Mouse (Mus musculus): ENCODE measurements at regions not wholly inside any gene's neighbourhood (a gene's known extent, or its start where the extent isn't known, plus 50 kb on each side); places are given as distances from the start of the nearest gene placed in this dataset.

DNA sequence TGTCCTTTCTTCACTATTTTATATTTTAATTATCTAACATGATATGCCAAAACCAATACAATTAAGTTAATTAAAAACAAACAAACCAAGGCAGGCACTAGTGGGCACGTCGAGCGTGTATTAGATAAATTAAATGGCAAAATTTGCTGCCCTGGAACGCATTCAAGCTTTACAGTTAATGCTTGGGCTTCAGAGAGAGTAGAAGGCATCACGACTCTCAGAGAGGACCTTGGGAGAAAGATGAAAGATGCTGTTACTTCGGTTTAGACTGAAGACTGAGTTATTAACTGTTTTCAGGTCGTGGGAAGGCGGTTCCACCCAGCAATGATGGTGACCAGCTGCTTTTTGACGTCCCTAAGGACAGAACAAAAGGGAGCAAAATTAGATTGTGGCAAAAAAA is 71.7 kb upstream of the Boc start:
- Histone ChIP-seq H3K9me3 (replicated peaks; ENCODE audit: insufficient read depth, low read length) (no peaks in the 10 kb centered on the region), H3K36me3 (ENCODE audit: control insufficient read depth in 1 of 2, insufficient read depth in 2 of 2, low read length in 2 of 2) (no peaks in the 10 kb centered on the region), H3K4me3 (ENCODE audit: control insufficient read depth in 1 of 2, insufficient read depth in 1 of 2, low read depth in 2 of 2, low read length in 2 of 2) (no peak overlapping the region), H3K9ac (ENCODE audit: control insufficient read depth, low read depth, low read length, poor library complexity, severe bottlenecking) (no peak overlapping the region), H3K79me2 (ENCODE audit: control insufficient read depth, insufficient read depth, low read length, poor library complexity) (no peaks in the 10 kb centered on the region), H3K4me1 (ENCODE audit: control insufficient read depth in 1 of 2, insufficient read depth in 2 of 2, low read length in 2 of 2) (no peaks in the 10 kb centered on the region), H3K27me3 (ENCODE audit: control insufficient read depth in 1 of 2, insufficient read depth in 2 of 2, low read length in 2 of 2) (0 out of 4 replicates have a peak, but pooled peaks cover 0 to 1% of the 10 kb centered on the region in 2 experiments), H3K27ac (ENCODE audit: control insufficient read depth, low read depth, low read length) (no peak overlapping the region)
- DNase-seq (ENCODE audit: low read depth, low spot score) = no peak
- TF ChIP-seq ELF1 (IDR thresholded peaks at IDR 0.05; ENCODE audit: low read depth, low read length) = no peak
- TF ChIP-seq MAZ (IDR thresholded peaks at IDR 0.05; ENCODE audit: low read depth, low read length) = no peak

DNA sequence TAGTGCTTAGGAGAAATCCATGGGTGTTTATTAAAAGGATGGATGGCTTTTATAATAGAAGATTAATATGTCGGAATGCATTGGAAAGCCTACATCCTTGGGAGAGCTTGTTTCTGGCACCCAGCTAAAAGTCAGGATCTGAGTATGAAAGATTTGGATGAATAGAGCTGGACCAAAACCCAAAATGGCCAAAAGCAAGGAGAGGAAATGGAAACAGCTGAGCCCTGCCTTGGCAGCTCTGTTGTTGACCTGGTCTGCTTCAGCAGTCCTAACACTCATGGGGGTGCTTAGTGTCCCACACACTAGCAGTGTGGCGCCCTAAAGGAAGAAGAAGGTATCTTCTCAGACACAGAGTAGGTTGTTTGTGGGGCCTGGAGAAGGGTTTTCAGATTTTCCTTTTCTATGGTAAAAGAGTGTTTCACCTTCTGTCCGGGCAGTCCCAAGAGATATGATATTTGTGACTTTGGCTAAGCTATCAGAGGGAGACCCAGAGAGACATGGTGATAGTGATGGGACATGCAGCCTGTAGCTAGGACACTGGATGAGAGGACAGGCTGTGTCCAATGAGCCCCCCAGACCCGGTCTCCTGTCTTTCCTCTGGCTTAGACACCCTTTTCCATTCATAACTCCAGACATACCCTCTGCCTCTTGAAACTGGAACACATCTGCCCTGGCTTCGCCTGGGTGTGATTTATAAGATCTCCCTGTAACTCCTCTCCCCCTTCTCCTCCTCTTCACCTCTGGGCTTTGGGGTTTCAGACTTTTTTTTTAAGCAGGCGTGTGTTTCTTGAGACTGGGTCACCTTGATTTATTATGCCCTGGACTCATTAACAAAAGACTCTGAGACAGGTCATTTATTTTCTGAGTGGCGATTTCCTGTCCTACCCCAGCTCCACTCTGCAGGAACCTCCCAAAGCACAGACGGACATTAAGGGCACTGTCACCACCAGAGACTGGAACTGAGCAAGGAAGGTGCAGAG is 70.9 kb upstream of the Boc start:
- H3K27ac ChIP-seq (ENCODE audit: control insufficient read depth, low read depth, low read length) = no peak overlapping the region
- no peak overlapping the region for H3K4me3 ChIP-seq (ENCODE audit: control insufficient read depth in 1 of 2, insufficient read depth in 1 of 2, low read depth in 2 of 2, low read length in 2 of 2)
- no peak for DNase-seq (ENCODE audit: low read depth, low spot score)
- 0 out of 4 replicates have a peak, but pooled peaks cover 0 to 1% of the 10 kb centered on the region in 2 experiments for H3K27me3 ChIP-seq (ENCODE audit: control insufficient read depth in 1 of 2, insufficient read depth in 2 of 2, low read length in 2 of 2)
- H3K4me1 ChIP-seq (ENCODE audit: control insufficient read depth in 1 of 2, insufficient read depth in 2 of 2, low read length in 2 of 2) = no peaks in the 10 kb centered on the region
- H3K79me2 ChIP-seq (ENCODE audit: control insufficient read depth, insufficient read depth, low read length, poor library complexity) = no peaks in the 10 kb centered on the region
- no peaks in the 10 kb centered on the region for H3K9me3 ChIP-seq (replicated peaks; ENCODE audit: insufficient read depth, low read length)
- H3K9ac ChIP-seq (ENCODE audit: control insufficient read depth, low read depth, low read length, poor library complexity, severe bottlenecking) = no peak overlapping the region
- TF ChIP-seq TAL1 (IDR thresholded peaks at IDR 0.05; ENCODE audit: low read length) (no peak), MEF2A (IDR thresholded peaks at IDR 0.05; ENCODE audit: extremely low read depth, insufficient replicate concordance, low read depth, low read length, poor library complexity, severe bottlenecking) (no peak), NELFE (IDR thresholded peaks at IDR 0.05; ENCODE audit: low read depth, low read length) (no peak), KAT2A (conservative IDR thresholded peaks at IDR 0.05; ENCODE audit: low read depth, low read length) (no peak), ZKSCAN1 (IDR thresholded peaks at IDR 0.05; ENCODE audit: low read depth, low read length) (no peak), POLR2A (IDR thresholded peaks at IDR 0.05; ENCODE audit: control insufficient read depth in 1 of 2, insufficient read depth in 1 of 2, low read depth in 1 of 2, low read length in 2 of 2, poor library complexity in 1 of 2) (no peak), ETS1 (IDR thresholded peaks at IDR 0.05; ENCODE audit: low read depth, low read length) (no peak), SMC3 (IDR thresholded peaks at IDR 0.05; ENCODE audit: low read depth, low read length) (no peak), MAZ (IDR thresholded peaks at IDR 0.05; ENCODE audit: low read depth, low read length) (no peak), MAX (IDR thresholded peaks at IDR 0.05; ENCODE audit: low read length) (no peak), TBP (IDR thresholded peaks at IDR 0.05; ENCODE audit: low read depth, low read length) (no peak)
- H3K36me3 ChIP-seq (ENCODE audit: control insufficient read depth in 1 of 2, insufficient read depth in 2 of 2, low read length in 2 of 2) = no peaks in the 10 kb centered on the region

DNA sequence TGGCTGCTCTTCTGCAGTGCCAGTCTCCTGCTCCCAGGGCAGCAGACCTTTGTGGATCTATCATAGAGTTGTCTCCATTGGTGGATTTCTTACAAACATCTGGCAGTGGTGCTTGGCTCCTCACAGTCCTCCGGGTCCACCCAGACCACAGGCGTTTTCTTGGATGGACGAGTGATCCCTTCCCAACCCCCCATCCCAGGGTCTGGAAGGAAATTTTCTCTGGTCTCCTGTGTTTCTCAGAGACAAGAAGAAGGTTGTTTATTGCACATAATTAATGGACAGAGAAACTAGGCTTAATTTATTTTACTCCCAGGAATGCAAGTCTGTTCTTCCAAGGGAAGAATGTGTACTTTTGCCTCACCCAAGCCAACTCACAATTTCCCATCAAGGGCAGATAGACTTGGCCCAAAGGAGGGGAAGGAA is 67.2 kb upstream of the Boc start:
- Histone ChIP-seq H3K9ac (ENCODE audit: control insufficient read depth, low read depth, low read length, poor library complexity, severe bottlenecking) (no peak overlapping the region), H3K9me3 (replicated peaks; ENCODE audit: insufficient read depth, low read length) (no peaks in the 10 kb centered on the region), H3K79me2 (ENCODE audit: control insufficient read depth, insufficient read depth, low read length, poor library complexity) (no peaks in the 10 kb centered on the region), H3K4me3 (ENCODE audit: control insufficient read depth in 1 of 2, insufficient read depth in 1 of 2, low read depth in 2 of 2, low read length in 2 of 2) (no peak overlapping the region), H3K27me3 (ENCODE audit: control insufficient read depth in 1 of 2, insufficient read depth in 2 of 2, low read length in 2 of 2) (no peaks in the 10 kb centered on the region), H3K27ac (ENCODE audit: control insufficient read depth, low read depth, low read length) (no peak overlapping the region), H3K36me3 (ENCODE audit: control insufficient read depth in 1 of 2, insufficient read depth in 2 of 2, low read length in 2 of 2) (no peaks in the 10 kb centered on the region), H3K4me1 (ENCODE audit: control insufficient read depth in 1 of 2, insufficient read depth in 2 of 2, low read length in 2 of 2) (no peaks in the 10 kb centered on the region)
- DNase-seq (ENCODE audit: low read depth, low spot score) = no peak
- TF ChIP-seq HCFC1 (IDR thresholded peaks at IDR 0.05; ENCODE audit: low read depth, low read length) = no peak
- no peak for TF ChIP-seq MAZ (IDR thresholded peaks at IDR 0.05; ENCODE audit: low read depth, low read length)
- TF ChIP-seq ELF1 (IDR thresholded peaks at IDR 0.05; ENCODE audit: low read depth, low read length) = no peak
- TF ChIP-seq NELFE (IDR thresholded peaks at IDR 0.05; ENCODE audit: low read depth, low read length) = no peak
- TF ChIP-seq USF2 (IDR thresholded peaks at IDR 0.05; ENCODE audit: borderline replicate concordance in 1 of 2, insufficient read depth in 1 of 2, low read depth in 1 of 2, low read length in 2 of 2) = no peak
- no peak for TF ChIP-seq KAT2A (conservative IDR thresholded peaks at IDR 0.05; ENCODE audit: low read depth, low read length)
- TF ChIP-seq CHD1 (IDR thresholded peaks at IDR 0.05; ENCODE audit: low read depth, low read length) = no peak
- no peak for TF ChIP-seq CHD2 (IDR thresholded peaks at IDR 0.05; ENCODE audit: low read length)
- TF ChIP-seq MAX (IDR thresholded peaks at IDR 0.05; ENCODE audit: low read length) = no peak
- no peak for TF ChIP-seq UBTF (IDR thresholded peaks at IDR 0.05; ENCODE audit: borderline replicate concordance, insufficient read depth, low read depth, low read length)
- no peak for TF ChIP-seq TAL1 (IDR thresholded peaks at IDR 0.05; ENCODE audit: low read length)
- TF ChIP-seq MYC (IDR thresholded peaks at IDR 0.05; ENCODE audit: low read depth, low read length) = no peak
- no peak for TF ChIP-seq NRF1 (IDR thresholded peaks at IDR 0.05; ENCODE audit: insufficient read depth, low read depth, low read length, poor library complexity, severe bottlenecking)
- TF ChIP-seq TBP (IDR thresholded peaks at IDR 0.05; ENCODE audit: low read depth, low read length) = no peak
- TF ChIP-seq MXI1 (IDR thresholded peaks at IDR 0.05; ENCODE audit: low read depth, low read length) = no peak
- TF ChIP-seq MYB (IDR thresholded peaks at IDR 0.05; ENCODE audit: low read depth, low read length) = no peak
- no peak for TF ChIP-seq E2F4 (IDR thresholded peaks at IDR 0.05; ENCODE audit: borderline replicate concordance, low read depth, low read length)

Data from MEL (cell line).